Mouse (Mus musculus): ENCODE results near the gene Tmco4. TPM values are rescaled to one million over a fixed set of nuclear protein-coding genes. Genes with fewer than 3 reads are reported as not detected.

Gene Tmco4
- 1 to 10 TPM; 2.3 to 3.6 (median 3.5) TPM for total RNA-seq (2022)

GRCm38 (mm10) chr4:138972827-138973718 lies at the start of gene Tmco4:
Gene Tmco4, plus strand, starts transcription at chr4:138972888.
- peak; percentile 23 to 47 for DNase-seq (ENCODE audit: low spot score in 2 of 2)

GRCm38 (mm10) chr4:138925561-138925960 lies 47.1 kb upstream of the Tmco4 start:
- DNase-seq (ENCODE audit: low spot score in 2 of 2): no peak

DNA sequence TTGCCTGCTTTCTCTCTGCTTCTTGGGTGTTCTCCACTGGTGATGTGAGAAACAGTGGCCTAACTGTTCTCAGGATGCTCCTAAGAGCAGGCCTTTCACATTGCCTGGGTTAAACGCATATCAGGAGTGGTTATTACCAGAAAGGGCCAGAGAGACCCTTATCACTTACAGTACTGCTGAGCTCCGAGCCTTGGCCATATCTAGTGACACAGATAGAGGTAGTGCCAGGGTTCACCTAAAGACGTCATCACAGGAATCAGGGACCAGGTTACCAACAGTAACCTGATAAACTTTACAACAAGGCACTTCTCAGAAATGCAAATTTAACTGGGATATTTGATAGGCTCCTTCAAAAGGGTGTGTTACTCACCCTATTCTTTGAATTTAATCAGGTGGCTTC lies 38.8 kb upstream of the Tmco4 start:
- DNase-seq (ENCODE audit: low spot score in 2 of 2): no peak

- DNase-seq (ENCODE audit: low spot score in 2 of 2): no peak
These were observed 38.1 kb upstream of the Tmco4 start for GRCm38 (mm10) chr4:138934456-138935145.

- DNase-seq (ENCODE audit: low spot score in 2 of 2): no peak
These were observed 34.0 kb upstream of the Tmco4 start for GRCm38 (mm10) chr4:138938495-138939269.

DNA sequence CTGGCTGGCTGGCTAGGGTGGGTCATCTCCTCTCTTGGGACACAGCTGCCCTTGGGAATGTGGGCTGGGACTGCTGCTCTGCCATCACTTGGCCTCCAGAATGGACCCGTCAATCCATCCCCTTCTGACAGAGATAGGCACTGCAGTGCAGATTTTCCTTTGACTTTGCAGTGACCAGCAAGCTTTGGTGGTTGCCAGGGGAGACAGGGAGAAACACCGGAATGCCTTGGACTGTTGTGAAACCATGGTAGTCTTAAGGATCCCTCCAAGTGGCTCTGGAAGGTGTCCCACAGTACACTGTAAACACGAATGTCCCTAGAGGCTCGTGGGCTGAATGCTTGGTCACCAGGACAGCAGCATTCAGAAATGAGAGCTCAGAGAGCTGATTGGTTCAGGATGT lies 33.2 kb upstream of the Tmco4 start:
- no peak for DNase-seq (ENCODE audit: low spot score in 2 of 2)

DNA sequence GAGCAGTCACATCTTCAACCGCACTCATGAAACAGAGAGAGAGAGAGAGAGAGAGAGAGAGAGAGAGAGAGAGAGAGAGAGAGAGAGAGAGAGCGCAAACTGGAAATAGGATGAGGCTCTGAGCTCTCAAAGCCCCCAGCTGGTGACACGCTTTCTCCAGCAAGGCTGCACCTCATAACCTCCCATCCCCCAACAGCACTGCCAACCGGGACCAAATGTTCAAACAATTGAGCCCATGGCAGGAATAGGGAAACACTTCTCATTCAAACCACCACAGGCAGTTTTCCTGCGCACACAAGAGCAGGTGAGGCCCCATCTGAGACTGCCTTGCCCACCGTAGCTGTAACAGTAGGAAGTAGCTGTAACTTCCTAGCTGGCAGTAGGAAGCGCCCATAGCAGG lies 31.3 kb upstream of the Tmco4 start:
- no peak for DNase-seq (ENCODE audit: low spot score in 2 of 2)

DNA sequence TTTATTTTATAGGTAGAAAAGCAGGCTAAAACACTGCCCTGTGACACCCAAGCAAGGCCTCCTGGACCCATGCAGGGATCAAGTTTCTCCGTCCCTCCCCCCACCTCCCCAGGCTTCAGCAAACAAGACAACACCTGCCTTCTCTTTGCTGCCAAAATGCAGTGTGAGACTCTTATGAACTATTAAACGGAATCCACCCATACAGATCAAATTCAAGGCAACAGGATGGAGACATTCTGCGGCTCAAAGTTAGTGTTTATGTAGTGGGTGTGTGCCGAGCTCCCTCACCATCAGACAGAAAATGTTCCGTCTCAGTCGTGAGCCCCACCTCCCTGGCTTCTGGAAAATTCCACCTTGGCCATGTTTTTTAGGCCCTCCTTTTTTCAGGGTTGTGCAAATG lies 30.7 kb upstream of the Tmco4 start:
- DNase-seq (ENCODE audit: low spot score in 2 of 2): no peak

DNA sequence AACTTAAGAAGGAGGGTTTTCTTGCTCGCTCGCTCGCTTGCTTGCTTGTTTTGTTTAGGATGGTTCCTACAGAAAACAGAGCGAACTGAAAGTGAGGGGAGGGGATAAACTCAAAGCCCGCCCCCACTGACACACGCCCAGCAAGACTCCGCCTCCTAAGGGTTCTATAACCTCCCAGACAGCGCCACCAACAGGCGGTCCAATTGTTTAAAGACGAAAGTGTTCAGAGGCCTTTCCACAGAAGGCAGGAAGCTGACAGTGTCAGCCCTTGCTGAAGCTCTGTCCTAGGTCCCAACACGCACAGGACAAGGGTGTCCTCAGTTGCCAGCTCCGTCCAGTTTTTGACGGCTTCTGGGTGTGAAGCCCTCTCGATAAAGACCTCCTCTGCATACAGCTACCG lies 29.0 kb upstream of the Tmco4 start:
- DNase-seq (ENCODE audit: low spot score in 2 of 2): peak in 1 of 2 experiments; percentile 15

GRCm38 (mm10) chr4:138948257-138948656 lies 24.4 kb upstream of the Tmco4 start:
- no peak for DNase-seq (ENCODE audit: low spot score in 2 of 2)

- DNase-seq (ENCODE audit: low spot score in 2 of 2): no peak
These were observed 14.1 kb upstream of the Tmco4 start for GRCm38 (mm10) chr4:138958612-138959011.

GRCm38 (mm10) chr4:138959120-138959519 lies 13.6 kb upstream of the Tmco4 start:
- DNase-seq (ENCODE audit: low spot score in 2 of 2): peak in 1 of 2 experiments; percentile 30

DNA sequence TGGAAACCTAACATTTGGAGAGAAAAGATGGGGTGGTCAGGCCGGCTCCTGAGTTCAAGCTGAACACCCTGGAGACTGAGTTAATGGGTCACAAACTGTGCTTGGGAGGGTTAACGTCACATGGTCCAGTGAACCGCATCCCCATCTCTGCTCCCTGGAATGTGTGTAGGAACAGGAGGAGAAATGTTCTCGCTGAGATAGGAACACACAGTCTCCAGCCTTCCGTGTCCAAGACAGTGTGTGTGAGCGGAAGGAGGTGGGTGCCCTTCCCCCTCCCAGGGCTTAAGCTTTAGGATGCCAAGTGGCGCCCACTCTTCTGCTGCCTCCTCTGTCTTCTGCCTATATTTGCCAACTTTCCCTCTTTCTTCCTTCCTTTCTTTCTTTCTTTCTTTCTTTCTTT lies 12.8 kb upstream of the Tmco4 start:
- DNase-seq (ENCODE audit: low spot score in 2 of 2): peak in 1 of 2 experiments; percentile 50

GRCm38 (mm10) chr4:138962719-138963118 lies 10.0 kb upstream of the Tmco4 start:
- DNase-seq (ENCODE audit: low spot score in 2 of 2): no peak

DNA sequence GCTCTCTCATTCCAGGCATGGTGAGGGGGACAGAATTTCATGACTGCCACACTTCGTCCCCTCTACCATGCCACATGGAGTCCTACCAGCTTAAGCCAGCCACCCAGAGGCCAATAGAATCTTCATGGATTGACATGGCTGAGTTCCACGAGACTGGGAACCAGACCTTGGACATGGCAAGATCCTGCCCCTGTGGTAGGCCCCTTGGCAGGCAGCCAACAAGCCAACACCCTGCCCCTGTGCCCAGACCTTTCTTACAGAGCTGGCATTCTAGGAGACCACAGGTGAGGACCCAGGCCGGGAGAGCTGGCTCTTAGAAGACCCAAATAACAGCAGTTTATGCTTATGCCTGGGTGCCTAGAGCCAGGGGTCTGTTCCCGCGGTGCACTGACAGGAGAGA lies 6.8 kb upstream of the Tmco4 start:
- DNase-seq (ENCODE audit: low spot score in 2 of 2): no peak

GRCm38 (mm10) chr4:138966866-138967265 lies 5.8 kb upstream of the Tmco4 start, which contains the start of gene Rnf186:
Gene Rnf186, plus strand, starts transcription at chr4:138967112.
- DNase-seq (ENCODE audit: low spot score in 2 of 2): no peak

DNA sequence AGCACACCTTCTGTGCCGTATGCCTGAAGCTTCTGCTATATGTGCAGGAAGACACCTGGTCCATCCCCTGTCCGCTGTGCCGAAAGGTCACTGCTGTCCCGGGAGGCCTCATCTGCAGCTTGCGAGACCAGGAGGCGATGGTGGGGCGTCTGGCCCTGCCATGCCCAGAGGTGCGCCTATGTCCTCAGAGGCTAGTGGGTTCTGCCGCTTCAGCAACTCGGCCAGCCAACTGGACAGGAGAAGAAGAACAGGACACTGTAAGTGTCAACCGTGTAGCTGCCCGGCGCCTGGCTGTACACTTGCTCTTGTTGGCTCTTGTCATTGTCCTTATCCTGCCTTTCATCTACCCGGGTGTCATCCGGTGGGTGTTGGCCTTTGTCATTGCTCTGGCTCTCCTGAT lies 5.2 kb upstream of the Tmco4 start:
- no peak for DNase-seq (ENCODE audit: low spot score in 2 of 2)

DNA sequence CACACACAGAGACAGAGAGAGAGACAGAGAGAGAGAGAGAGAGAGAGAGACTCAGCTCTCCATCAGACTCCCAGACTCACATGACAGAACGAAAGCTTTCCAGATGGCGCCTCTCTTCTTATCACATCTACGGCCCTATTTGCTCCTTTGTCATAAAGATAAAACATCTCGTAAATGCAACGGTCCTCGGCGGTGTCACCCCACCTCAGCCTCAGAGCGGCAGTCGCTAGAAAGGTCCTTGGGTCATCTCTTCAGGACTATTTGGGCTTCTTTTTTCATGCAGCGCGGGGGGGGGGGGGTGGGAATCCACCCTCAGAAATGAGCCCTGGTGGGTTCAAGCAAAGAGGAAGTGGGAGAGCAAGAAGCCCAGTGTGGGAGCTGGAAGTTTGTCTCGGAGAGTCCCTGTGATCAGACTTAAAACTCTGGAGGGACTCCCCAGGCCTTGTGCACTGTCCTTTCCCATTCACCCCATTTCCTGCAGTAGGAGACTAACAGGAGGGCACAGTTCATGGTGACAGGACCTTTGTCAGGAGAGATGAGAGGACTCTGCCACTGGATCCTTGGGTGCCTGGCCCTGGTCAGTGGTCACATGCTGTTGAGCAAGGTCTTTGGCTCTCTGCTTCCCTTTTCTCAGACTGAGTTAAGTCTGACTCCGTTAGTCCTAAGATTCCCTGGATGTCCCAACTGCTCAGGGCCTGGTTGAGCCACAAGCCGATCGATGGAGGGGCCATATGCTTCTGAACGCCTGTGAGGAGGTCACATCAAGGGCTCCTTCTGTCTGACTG lies 3.7 kb upstream of the Tmco4 start:
- DNase-seq (ENCODE audit: low spot score in 2 of 2): no peak

DNA sequence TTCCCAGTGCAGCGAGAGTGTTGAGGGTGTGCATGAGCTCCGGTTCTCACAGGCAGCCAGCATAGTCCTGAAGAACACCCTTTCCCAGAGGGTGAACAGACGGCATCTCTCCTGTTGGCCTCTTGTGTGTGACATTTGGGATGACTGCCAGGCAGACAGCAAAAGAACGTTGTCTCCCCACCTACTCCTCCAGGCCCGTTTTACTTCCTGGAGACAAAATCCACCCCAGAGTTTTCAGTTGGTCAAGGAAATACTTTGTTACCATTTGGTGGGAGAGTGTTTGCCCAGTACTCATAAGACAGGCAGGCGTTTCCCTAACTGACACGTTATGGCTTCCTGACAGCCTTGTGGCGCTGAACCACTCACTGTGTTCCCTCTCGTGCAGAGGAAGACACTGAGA lies 3.0 kb upstream of the Tmco4 start:
- no peak for DNase-seq (ENCODE audit: low spot score in 2 of 2)

DNA sequence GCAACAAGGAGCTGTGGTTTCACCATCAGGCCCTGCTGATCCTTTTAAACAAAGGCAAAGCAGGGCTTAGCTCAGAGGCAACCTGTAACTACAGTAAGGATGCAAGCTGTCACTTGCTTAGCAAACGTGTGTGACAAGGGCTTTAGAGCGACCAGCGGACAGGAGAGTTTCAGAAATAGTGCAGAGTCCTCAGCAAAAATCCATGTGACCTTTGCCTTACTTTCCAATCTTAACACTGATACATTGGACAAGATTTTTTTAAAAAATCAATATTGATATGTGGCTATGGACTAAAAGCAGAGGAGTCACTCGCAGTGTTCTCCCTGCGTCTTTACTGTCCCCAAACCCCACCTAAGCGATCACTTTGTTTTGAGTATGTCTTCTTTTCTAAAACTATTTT lies 1.3 kb upstream of the Tmco4 start:
- DNase-seq (ENCODE audit: low spot score in 2 of 2): no peak
